Mouse (Mus musculus): ENCODE measurements around the gene Fam213b. TPM values are rescaled to one million over a fixed set of nuclear protein-coding genes. Genes with fewer than 3 reads are reported as not detected.

Fam213b gene
- polyA plus RNA-seq, 1 experiment from 2014 or later = 52.1 TPM

DNA sequence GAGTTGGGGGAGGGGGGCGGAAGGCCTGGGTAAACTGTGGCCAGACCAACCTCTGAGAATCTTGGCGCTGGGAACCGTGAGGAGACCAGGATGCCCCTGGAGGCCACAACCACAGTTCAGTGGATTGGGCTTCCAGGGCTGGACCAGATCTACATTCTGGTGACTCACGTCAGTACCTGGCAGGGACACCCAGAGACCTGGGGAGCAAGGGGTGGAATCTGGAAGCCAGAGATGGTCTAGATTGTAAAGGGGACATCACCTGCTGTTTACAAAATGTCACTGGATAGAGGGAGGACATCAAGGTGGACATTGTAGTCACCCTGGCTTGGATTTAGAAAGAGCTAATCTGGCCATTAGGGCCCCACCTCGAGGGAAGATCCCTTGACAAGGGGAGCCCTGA is 3.4 kb downstream of the Fam213b start:
- WGBS = 81% methylated on average over 5 of the region's 5 CpGs

DNA sequence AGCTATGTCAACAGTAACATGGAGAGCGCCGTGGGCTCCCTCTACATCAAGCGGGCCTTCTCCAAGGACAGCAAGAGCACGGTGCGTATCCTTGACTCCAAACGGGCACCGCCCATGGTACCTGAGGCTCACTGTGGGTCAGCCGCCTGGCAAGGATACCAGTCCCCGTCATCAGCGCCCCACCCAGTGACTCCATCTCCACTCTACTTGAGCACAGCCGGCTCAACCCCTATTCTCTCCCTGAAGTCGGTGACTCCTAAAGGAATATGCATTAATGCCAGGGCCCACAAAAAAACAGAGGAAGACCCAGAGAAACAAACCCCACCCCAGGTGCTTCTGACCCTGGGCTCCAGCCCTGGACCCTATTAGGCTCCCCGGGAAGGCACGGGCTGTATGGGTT is 8.0 kb downstream of the Fam213b start:
- no peaks in the 10 kb centered on the region for H3K4me1 ChIP-seq (ENCODE audit: control insufficient read depth, insufficient read depth, low read length)
- WGBS = 90% methylated on average over 14 of the region's 14 CpGs

More for the DNA sequence above, 3.4 kb downstream of the Fam213b start:
- Histone ChIP-seq H3K9ac (replicated peaks; ENCODE audit: low read length) (no peak overlapping the region), H3K4me2 (ENCODE audit: low read length) (no peak overlapping the region), H3K27me3 (ENCODE audit: control insufficient read depth, insufficient read depth, low read length) (no peaks in the 10 kb centered on the region), H3K27ac (replicated peaks; ENCODE audit: low read depth, low read length) (no peak overlapping the region), H3K4me3 (replicated peaks; ENCODE audit: low read depth, low read length) (no peak overlapping the region), H3K4me1 (ENCODE audit: control insufficient read depth, insufficient read depth, low read length) (peaks cover 19% of the 10 kb centered on the region), H3K9me3 (ENCODE audit: control insufficient read depth, low read length) (no peaks in the 10 kb centered on the region), H3K36me3 (ENCODE audit: control insufficient read depth, insufficient read depth, low read length) (no peaks in the 10 kb centered on the region)
- DNase-seq (no peak), ATAC-seq (ENCODE audit: low FRiP score, low TSS enrichment) (no peak)

DNA sequence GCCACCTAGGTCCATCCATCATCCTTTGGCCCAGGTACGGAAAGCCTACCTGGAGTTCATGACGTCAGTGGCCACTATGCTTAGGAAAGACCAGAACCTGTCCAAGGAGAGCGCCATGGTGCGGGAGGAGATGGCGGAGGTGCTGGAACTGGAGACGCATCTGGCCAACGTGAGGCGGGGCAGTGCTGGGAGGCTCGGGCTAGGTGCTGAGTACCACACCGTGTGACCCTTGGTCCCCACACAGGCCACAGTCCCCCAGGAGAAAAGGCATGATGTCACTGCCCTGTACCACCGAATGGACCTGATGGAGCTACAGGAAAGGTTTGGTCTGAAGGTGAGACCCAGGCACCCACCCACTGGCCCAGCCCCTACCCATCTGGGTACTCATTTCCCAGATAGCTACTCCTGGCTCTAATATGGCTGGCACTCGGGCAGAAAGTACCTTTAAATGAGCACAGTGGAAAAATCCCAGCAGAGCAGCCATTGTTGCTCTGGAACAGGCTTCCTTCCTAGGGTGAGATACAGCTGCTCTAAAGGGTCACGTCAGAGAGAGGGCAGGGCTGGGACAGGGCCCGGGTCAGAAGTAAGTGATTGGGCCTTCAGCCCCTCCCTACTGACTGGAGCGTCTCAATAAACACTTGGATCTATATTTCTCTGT is 11.2 kb downstream of the Fam213b start:
- WGBS = 84% methylated on average over 15 of the region's 15 CpGs
- no peaks in the 10 kb centered on the region for H3K9me3 ChIP-seq (ENCODE audit: control insufficient read depth, low read length)
- H3K4me1 ChIP-seq (ENCODE audit: control insufficient read depth, insufficient read depth, low read length) = no peaks in the 10 kb centered on the region
- no peak overlapping the region for H3K27ac ChIP-seq (replicated peaks; ENCODE audit: low read depth, low read length)
- no peaks in the 10 kb centered on the region for H3K27me3 ChIP-seq (ENCODE audit: control insufficient read depth, insufficient read depth, low read length)
- H3K4me2 ChIP-seq (ENCODE audit: low read length) = no peak overlapping the region
- no peaks in the 10 kb centered on the region for H3K36me3 ChIP-seq (ENCODE audit: control insufficient read depth, insufficient read depth, low read length)
- no peak overlapping the region; the same call in 1 of the 2 replicates for H3K9ac ChIP-seq (replicated peaks; ENCODE audit: low read length)
- no peak overlapping the region for H3K4me3 ChIP-seq (replicated peaks; ENCODE audit: low read depth, low read length)
- no peak for DNase-seq
- no peak for ATAC-seq (ENCODE audit: low FRiP score, low TSS enrichment)

More for the DNA sequence above, 8.0 kb downstream of the Fam213b start:
- no peak for DNase-seq
- Histone ChIP-seq H3K4me2 (ENCODE audit: low read length) (no peak overlapping the region), H3K27me3 (ENCODE audit: control insufficient read depth, insufficient read depth, low read length) (no peaks in the 10 kb centered on the region), H3K27ac (replicated peaks; ENCODE audit: low read depth, low read length) (no peak overlapping the region), H3K9ac (replicated peaks; ENCODE audit: low read length) (no peak overlapping the region), H3K36me3 (ENCODE audit: control insufficient read depth, insufficient read depth, low read length) (no peaks in the 10 kb centered on the region), H3K4me3 (replicated peaks; ENCODE audit: low read depth, low read length) (no peak overlapping the region), H3K9me3 (ENCODE audit: control insufficient read depth, low read length) (no peaks in the 10 kb centered on the region)
- no peak for ATAC-seq (ENCODE audit: low FRiP score, low TSS enrichment)

DNA sequence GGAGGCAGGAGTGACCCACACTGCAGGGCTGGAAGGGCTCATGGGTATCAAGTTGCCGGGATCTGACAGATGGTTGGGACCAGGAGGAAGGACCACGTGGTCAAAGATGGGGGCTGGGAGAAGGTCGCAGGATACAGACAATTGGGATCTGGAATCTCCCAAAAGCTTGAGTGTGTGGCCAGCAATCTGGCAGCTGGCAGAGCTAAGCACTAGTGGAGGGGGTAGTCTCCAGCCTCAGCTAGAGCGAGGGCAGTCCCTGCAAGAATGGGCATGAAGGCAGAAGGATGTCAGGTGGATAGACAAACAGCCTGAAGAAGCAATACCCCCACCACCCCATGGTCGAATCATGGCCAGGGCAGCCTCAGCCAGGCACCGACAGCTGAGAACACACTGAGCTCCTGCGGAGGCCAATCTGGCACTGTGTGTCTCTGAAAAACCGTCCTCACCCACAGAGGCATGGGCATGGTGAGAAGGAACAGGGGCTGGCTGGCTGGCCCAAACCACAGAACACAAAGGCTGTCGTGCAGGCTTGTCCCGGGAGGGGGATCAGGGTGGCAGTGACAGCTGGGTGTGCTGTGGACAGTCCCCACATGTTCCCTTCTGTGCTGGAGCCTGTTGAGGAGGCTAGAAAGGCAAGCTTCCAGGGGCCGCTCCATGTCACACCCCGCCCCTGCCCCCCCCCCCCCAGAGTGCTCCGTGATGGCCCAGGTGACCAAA is 11.9 kb downstream of the Fam213b start:
- 0 out of 2 replicates have a peak overlapping the region, but pooled peaks have one; percentile 16 for H3K27ac ChIP-seq (replicated peaks; ENCODE audit: low read depth, low read length)
- no peak overlapping the region; the same call in 1 of the 2 replicates for H3K9ac ChIP-seq (replicated peaks; ENCODE audit: low read length)
- H3K9me3 ChIP-seq (ENCODE audit: control insufficient read depth, low read length) = no peaks in the 10 kb centered on the region
- no peaks in the 10 kb centered on the region for H3K27me3 ChIP-seq (ENCODE audit: control insufficient read depth, insufficient read depth, low read length)
- ATAC-seq (ENCODE audit: low FRiP score, low TSS enrichment) (no peak), DNase-seq (no peak)
- 63% methylated on average over 13 of the region's 13 CpGs for WGBS
- no peak overlapping the region for H3K4me3 ChIP-seq (replicated peaks; ENCODE audit: low read depth, low read length)
- no peaks in the 10 kb centered on the region for H3K4me1 ChIP-seq (ENCODE audit: control insufficient read depth, insufficient read depth, low read length)
- H3K36me3 ChIP-seq (ENCODE audit: control insufficient read depth, insufficient read depth, low read length) = no peaks in the 10 kb centered on the region
- H3K4me2 ChIP-seq (ENCODE audit: low read length) = no peak overlapping the region

DNA sequence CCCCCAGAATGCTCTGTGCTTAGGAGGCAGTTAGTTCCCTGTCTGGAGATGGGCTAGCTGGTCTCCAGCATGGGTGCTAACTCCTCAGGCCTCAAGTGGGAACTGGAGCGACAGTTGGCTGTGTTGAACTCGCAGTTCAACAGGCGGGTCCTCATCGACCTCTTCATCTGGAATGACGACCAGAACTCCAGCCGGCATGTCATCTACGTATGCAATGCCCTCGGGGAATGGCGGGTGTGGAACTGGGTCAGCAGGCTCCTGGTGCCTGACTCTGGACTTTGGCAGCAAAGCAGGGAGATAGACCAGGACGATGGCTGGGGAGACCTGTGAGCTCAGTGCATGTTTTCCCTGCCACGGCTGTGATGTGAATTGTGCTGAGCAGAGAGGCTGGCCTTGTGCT is 13.5 kb downstream of the Fam213b start:
- Histone ChIP-seq H3K4me2 (ENCODE audit: low read length) (no peak overlapping the region), H3K4me3 (replicated peaks; ENCODE audit: low read depth, low read length) (no peak overlapping the region), H3K27me3 (ENCODE audit: control insufficient read depth, insufficient read depth, low read length) (no peaks in the 10 kb centered on the region), H3K9me3 (ENCODE audit: control insufficient read depth, low read length) (no peaks in the 10 kb centered on the region), H3K4me1 (ENCODE audit: control insufficient read depth, insufficient read depth, low read length) (no peaks in the 10 kb centered on the region), H3K9ac (replicated peaks; ENCODE audit: low read length) (no peak overlapping the region), H3K27ac (replicated peaks; ENCODE audit: low read depth, low read length) (no peak overlapping the region), H3K36me3 (ENCODE audit: control insufficient read depth, insufficient read depth, low read length) (no peaks in the 10 kb centered on the region)
- no peak for DNase-seq
- no peak for ATAC-seq (ENCODE audit: low FRiP score, low TSS enrichment)
- 82% methylated on average over 11 of the region's 11 CpGs for WGBS

DNA sequence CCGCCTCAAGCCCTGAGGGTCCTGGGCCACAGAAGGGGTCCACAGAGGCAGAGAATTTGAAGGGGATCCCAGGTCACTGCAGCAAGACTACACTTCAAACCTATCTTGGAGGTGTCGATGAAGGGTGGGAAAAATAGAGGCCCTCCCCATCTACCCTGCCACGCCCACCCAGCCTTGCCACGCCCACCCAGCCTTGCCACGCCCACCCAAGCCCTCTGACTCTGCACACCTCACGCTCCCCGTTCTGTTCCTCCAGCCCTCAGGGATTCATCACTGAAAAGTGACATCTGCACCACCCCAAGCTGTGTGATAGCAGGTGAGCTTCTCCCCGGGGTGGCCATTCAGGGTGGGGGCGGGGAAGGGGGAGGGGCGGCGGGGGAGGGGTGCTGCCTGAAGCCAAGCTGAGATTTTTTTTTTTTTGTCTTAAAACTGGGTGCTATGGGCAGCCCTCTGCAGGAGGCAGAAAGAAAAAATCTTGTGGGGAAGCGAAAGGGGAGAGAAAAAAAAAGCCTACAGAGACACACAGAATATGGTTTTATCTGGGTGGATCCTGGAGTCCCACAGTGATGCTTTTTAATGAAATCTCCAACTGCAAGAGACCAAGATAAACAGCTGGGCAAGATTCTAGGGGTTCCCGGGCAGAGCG is 16.8 kb downstream of the Fam213b start:
- Histone ChIP-seq H3K4me3 (replicated peaks; ENCODE audit: low read depth, low read length) (no peak overlapping the region), H3K4me1 (ENCODE audit: control insufficient read depth, insufficient read depth, low read length) (peaks cover 6% of the 10 kb centered on the region; the same call in 1 of the 2 replicates), H3K27ac (replicated peaks; ENCODE audit: low read depth, low read length) (no peak overlapping the region), H3K27me3 (ENCODE audit: control insufficient read depth, insufficient read depth, low read length) (no peaks in the 10 kb centered on the region), H3K36me3 (ENCODE audit: control insufficient read depth, insufficient read depth, low read length) (no peaks in the 10 kb centered on the region), H3K4me2 (ENCODE audit: low read length) (no peak overlapping the region), H3K9ac (replicated peaks; ENCODE audit: low read length) (no peak overlapping the region), H3K9me3 (ENCODE audit: control insufficient read depth, low read length) (no peaks in the 10 kb centered on the region)
- WGBS = 30% methylated on average over 14 of the region's 14 CpGs
- ATAC-seq (ENCODE audit: low FRiP score, low TSS enrichment) (no peak), DNase-seq (no peak)

DNA sequence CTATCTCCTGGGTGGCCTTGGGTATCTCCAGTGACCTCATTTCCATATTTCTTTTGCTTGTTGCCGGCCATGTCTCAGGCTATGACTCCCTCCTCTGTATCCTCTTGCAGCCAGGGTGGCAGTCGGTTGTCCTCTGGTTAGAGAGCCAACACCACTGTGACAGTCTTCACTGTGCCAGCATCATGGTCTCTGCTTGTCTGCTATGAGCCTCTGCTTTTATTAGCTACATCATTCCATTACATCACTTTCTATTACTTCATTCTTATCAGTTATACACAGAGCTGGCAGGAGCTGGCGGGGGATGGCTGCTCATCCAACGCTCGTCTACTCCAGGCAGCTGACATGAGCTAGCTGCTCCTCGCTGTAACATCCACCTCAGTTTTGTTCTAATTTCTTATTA is 18.2 kb downstream of the Fam213b start:
- Histone ChIP-seq H3K4me2 (ENCODE audit: low read length) (no peak overlapping the region), H3K27ac (replicated peaks; ENCODE audit: low read depth, low read length) (no peak overlapping the region), H3K27me3 (ENCODE audit: control insufficient read depth, insufficient read depth, low read length) (no peaks in the 10 kb centered on the region), H3K4me1 (ENCODE audit: control insufficient read depth, insufficient read depth, low read length) (peaks cover 6% of the 10 kb centered on the region; the same call in 1 of the 2 replicates), H3K4me3 (replicated peaks; ENCODE audit: low read depth, low read length) (no peak overlapping the region), H3K36me3 (ENCODE audit: control insufficient read depth, insufficient read depth, low read length) (no peaks in the 10 kb centered on the region), H3K9me3 (ENCODE audit: control insufficient read depth, low read length) (no peaks in the 10 kb centered on the region), H3K9ac (replicated peaks; ENCODE audit: low read length) (no peak overlapping the region)
- DNase-seq (no peak), ATAC-seq (ENCODE audit: low FRiP score, low TSS enrichment) (no peak)
- 77% methylated on average over 6 of the region's 6 CpGs for WGBS

DNA sequence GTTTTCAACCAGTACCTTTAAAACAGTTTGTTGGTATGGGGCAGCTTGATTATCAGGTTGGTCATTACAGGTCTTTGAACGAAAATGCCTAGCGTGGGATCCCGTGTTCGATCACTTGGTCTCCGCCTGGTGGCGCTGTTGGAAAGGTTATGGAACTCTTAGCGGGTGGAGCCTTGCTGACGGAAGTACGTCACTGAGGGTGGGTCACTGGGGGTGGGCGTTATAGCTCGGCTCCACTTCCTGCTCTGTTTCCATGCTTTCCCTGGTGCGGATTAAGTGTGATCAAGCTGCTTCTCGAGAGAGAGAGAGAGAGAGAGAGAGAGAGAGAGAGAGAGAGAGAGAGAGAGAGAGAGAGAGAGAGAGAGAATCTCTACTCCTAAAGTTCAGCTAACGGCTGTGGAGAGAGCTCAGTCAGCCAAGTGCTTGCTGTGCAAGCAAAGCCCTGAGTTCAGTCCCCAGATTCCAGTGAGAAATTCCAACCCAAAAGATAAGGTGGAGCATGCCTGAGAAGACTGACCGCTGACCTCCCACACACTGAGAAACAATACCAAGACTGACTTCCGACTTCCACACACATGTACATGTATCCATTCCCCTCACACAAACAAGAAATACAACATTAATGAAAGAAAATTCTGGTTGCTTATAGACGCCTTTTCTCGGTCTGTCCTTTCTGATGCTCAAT is 20.9 kb downstream of the Fam213b start:
- Histone ChIP-seq H3K27ac (replicated peaks; ENCODE audit: low read depth, low read length) (peak overlapping the region; percentile 73), H3K4me3 (replicated peaks; ENCODE audit: low read depth, low read length) (peak overlapping the region; percentile 32), H3K9ac (replicated peaks; ENCODE audit: low read length) (peak overlapping the region; percentile 59), H3K27me3 (ENCODE audit: control insufficient read depth, insufficient read depth, low read length) (no peaks in the 10 kb centered on the region), H3K9me3 (ENCODE audit: control insufficient read depth, low read length) (no peaks in the 10 kb centered on the region), H3K4me2 (ENCODE audit: low read length) (peak overlapping the region; percentile 61), H3K4me1 (ENCODE audit: control insufficient read depth, insufficient read depth, low read length) (peaks cover 6% of the 10 kb centered on the region; the same call in 1 of the 2 replicates), H3K36me3 (ENCODE audit: control insufficient read depth, insufficient read depth, low read length) (no peaks in the 10 kb centered on the region)
- ATAC-seq (ENCODE audit: low FRiP score, low TSS enrichment) = peak; percentile 91; the same call in 1 of the 2 replicates
- DNase-seq = peak; percentile 99
- 10% methylated on average over 18 of the region's 18 CpGs for WGBS
